Mouse (Mus musculus) stomach, postnatal 0 days (tissue): ENCODE measurements around the gene Col6a6.

Experiments
- CTCF ChIP-seq: IDR thresholded peaks from 2 replicates; pipeline ENCODE4 v1.5.1; 2016; ENCODE audit warnings: antibody characterized with exemption, low read depth, mild to moderate bottlenecking, moderate library complexity
- EP300 ChIP-seq: optimal IDR thresholded peaks from 2 replicates; pipeline ENCODE3; 2016; ENCODE audit warnings: antibody characterized with exemption

- TF ChIP-seq CTCF (no peak), EP300 (no peak)
Measured at GRCm38 (mm10) chr9:105665269-105665668, 162.7 kb downstream of the Col6a6 start.
